ENCODE assay signal across 9 mouse cellular contexts in the genomic region with DNA sequence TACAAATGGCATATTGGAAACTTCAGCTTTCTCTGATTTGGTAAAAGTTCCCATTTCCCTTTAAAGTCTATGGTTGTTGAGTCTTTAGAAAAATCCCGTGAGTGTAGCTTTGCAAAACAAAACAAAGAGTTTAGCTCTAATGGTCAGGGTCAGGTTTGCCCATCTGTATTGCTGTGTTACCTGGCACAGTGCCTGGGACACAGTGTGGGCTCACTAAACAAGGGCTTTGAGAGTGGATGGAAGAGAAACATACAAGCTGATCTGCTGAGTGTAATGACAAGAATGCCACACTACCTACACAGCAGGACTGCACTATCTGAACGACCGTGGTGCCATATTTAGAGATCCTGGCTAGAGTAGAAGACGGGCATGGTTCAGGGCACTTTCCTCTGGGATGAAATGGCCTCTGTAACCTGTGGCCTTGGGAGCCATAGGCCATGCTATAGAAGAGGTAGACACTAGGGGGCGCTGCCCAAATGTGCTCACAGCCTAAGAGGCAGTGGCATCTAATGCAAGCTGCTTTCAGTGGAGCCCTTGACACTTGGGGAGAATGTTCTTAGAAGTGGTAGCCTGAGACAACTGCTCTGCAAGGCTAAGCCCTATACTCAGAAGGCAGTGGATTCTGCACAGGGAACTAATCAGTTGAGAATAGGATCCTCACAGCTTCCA. TPM values are rescaled to one million over a fixed set of nuclear protein-coding genes. Genes with fewer than 3 reads are reported as not detected.
DNase-seq lines count a peak whose midpoint lies in the region; ATAC-seq and TF ChIP-seq lines count a peak whose summit lies in the region.
"Had no signal": no experiment of that assay in that cellular context is flagged by ENCODE, and none has a peak within 500 bp of the region (broad histone marks: within the 10 kb centered on the region; RNA-seq: fewer than 3 reads in every experiment).

No protein-coding gene starts in this region.

- TF ChIP-seq CTCF in intestine, postnatal 0 days (IDR thresholded peaks at IDR 0.05; ENCODE audit: low read depth) = peak; percentile 49
- TF ChIP-seq CTCF in CH12.LX (conservative IDR thresholded peaks at IDR 0.05 in 1 of 2, IDR thresholded peaks at IDR 0.05 in 1 of 2; ENCODE audit: low read depth in 2 of 2, low read length in 2 of 2) = peak; percentile 79 to 90
- peak; percentile 61 for TF ChIP-seq CTCF in bone marrow, adult 2 months (IDR thresholded peaks at IDR 0.05; ENCODE audit: control insufficient read depth, insufficient read depth, low read length)

- TF ChIP-seq RAD21 in CH12.LX (IDR thresholded peaks at IDR 0.05; ENCODE audit: low read depth, low read length) = peak; percentile 48

- DNase-seq in CH12.LX (ENCODE audit: extremely low read depth) = peak; percentile 70
- peak; percentile 13 to 33 for DNase-seq in frontal cortex, postnatal 36 days (ENCODE audit: low spot score in 2 of 2)
- peak; percentile 15 for DNase-seq in lung, postnatal 10 days
- peak; percentile 50 for DNase-seq in thymus, postnatal 0 days (ENCODE audit: low spot score)
- DNase-seq in heart, adult 8-10 months (ENCODE audit: low spot score) = no peak

- H3K9ac ChIP-seq in intestine, postnatal 0 days (ENCODE audit: low read depth, low read length) = no peak overlapping the region
- no peak overlapping the region for H3K9ac ChIP-seq in intestine, embryonic 15.5 days
- no peak overlapping the region for H3K9ac ChIP-seq in CH12.LX (ENCODE audit: insufficient read depth, low read depth)

- WGBS in intestine, postnatal 0 days = 52% methylated on average over 5 of the region's 5 CpGs
- WGBS in intestine, embryonic 15.5 days = 53% methylated on average over 5 of the region's 5 CpGs
- WGBS in bone marrow, adult 2 months = 58% methylated on average over 5 of the region's 5 CpGs

- no peaks in the 10 kb centered on the region for H3K9me3 ChIP-seq in intestine, postnatal 0 days (ENCODE audit: control insufficient read depth)
- H3K9me3 ChIP-seq in intestine, embryonic 15.5 days = no peaks in the 10 kb centered on the region
- peaks cover 4% of the 10 kb centered on the region for H3K9me3 ChIP-seq in CH12.LX (replicated peaks; ENCODE audit: low read length)

- H3K27me3 ChIP-seq in intestine, postnatal 0 days (replicated peaks; ENCODE audit: control insufficient read depth, insufficient read depth, low read length) = no peaks in the 10 kb centered on the region
- H3K27me3 ChIP-seq in intestine, embryonic 15.5 days (replicated peaks) = no peaks in the 10 kb centered on the region
- H3K27me3 ChIP-seq in CH12.LX (replicated peaks) = no peaks in the 10 kb centered on the region

- in situ Hi-C loops in CH12.LX (cut with MboI; ENCODE audit: low pct_ligation_motif_present, low pct_unique_long_range_greater_than_20kb, low sequenced_read_pairs) = loop anchor here (25.0 kb wide), 1 partner anchor 576 kb away; no protein-coding TSS in a partner anchor

- no peak for ATAC-seq in intestine, postnatal 0 days
- no peak for ATAC-seq in intestine, embryonic 15.5 days

- TF ChIP-seq EP300 in CH12.LX (IDR thresholded peaks at IDR 0.05; ENCODE audit: low read length) = no peak

- no peak overlapping the region for H3K4me2 ChIP-seq in intestine, postnatal 0 days (replicated peaks; ENCODE audit: low read depth)
- H3K4me2 ChIP-seq in intestine, embryonic 15.5 days (replicated peaks) = no peak overlapping the region
- no peak overlapping the region for H3K4me2 ChIP-seq in CH12.LX (ENCODE audit: insufficient read depth, low read depth, poor library complexity, severe bottlenecking)

- H3K4me3 ChIP-seq in intestine, postnatal 0 days (ENCODE audit: low read depth, low read length) = no peak overlapping the region
- H3K4me3 ChIP-seq in intestine, embryonic 15.5 days (replicated peaks) = no peak overlapping the region
- no peak overlapping the region for H3K4me3 ChIP-seq in CH12.LX (replicated peaks in 1 of 3; ENCODE audit: low read depth in 2 of 3, low read length in 2 of 3, poor library complexity in 1 of 3)
- no peak overlapping the region for H3K4me3 ChIP-seq in bone marrow, adult 2 months (replicated peaks; ENCODE audit: control insufficient read depth, low read depth, low read length)
- H3K4me3 ChIP-seq: myocyte had no signal

- H3K27ac ChIP-seq in intestine, postnatal 0 days (ENCODE audit: low read depth, low read length) = no peak overlapping the region
- H3K27ac ChIP-seq in intestine, embryonic 15.5 days = no peak overlapping the region
- H3K27ac ChIP-seq in CH12.LX (ENCODE audit: insufficient read depth, low read depth) = no peak overlapping the region
- no peak overlapping the region for H3K27ac ChIP-seq in bone marrow, adult 2 months (ENCODE audit: control insufficient read depth, insufficient read depth, low read depth, low read length, poor library complexity)

- no peaks in the 10 kb centered on the region for H3K4me1 ChIP-seq in intestine, postnatal 0 days (replicated peaks; ENCODE audit: control insufficient read depth, insufficient read depth, low read length)
- H3K4me1 ChIP-seq in intestine, embryonic 15.5 days (replicated peaks) = no peaks in the 10 kb centered on the region
- H3K4me1 ChIP-seq in CH12.LX (ENCODE audit: control insufficient read depth in 1 of 2, insufficient read depth in 2 of 2) = no peaks in the 10 kb centered on the region
- no peaks in the 10 kb centered on the region for H3K4me1 ChIP-seq in bone marrow, adult 2 months (ENCODE audit: control insufficient read depth, insufficient read depth, low read length)

- dilution Hi-C loops in CH12.LX (cut with MboI; ENCODE audit: extremely low pct_ligation_motif_present, extremely low pct_unique_long_range_greater_than_20kb, low sequenced_read_pairs) = no loop called here

- TF ChIP-seq POLR2A in CH12.LX (IDR thresholded peaks at IDR 0.05; ENCODE audit: low read depth, low read length) = no peak
- TF ChIP-seq POLR2A in bone marrow, adult 2 months (IDR thresholded peaks at IDR 0.05; ENCODE audit: borderline replicate concordance, control insufficient read depth, low read depth, low read length) = no peak

- H3K79me2 ChIP-seq in CH12.LX (replicated peaks; ENCODE audit: control insufficient read depth, extremely low read depth, insufficient read depth, poor library complexity, severe bottlenecking) = no peaks in the 10 kb centered on the region

- H3K36me3 ChIP-seq in intestine, postnatal 0 days (ENCODE audit: control insufficient read depth, insufficient read depth) = no peaks in the 10 kb centered on the region
- no peaks in the 10 kb centered on the region for H3K36me3 ChIP-seq in intestine, embryonic 15.5 days
- H3K36me3 ChIP-seq in CH12.LX (replicated peaks in 1 of 2; ENCODE audit: control insufficient read depth in 1 of 2, insufficient read depth in 1 of 2, low read length in 1 of 2) = peaks cover 85 to 100% of the 10 kb centered on the region in 2 experiments

TF ChIP-seq in CH12.LX, 34 proteins besides CTCF, POLR2A, EP300 and RAD21:
- TF ChIP-seq USF2 (conservative IDR thresholded peaks at IDR 0.05; ENCODE audit: low read depth, low read length) = no peak
- TF ChIP-seq SMC3 (IDR thresholded peaks at IDR 0.05; ENCODE audit: low read depth, low read length) = peak; percentile 48
- TF ChIP-seq NELFE (IDR thresholded peaks at IDR 0.05; ENCODE audit: low read depth, low read length) = 0 out of 2 replicates have a peak, but pooled peaks have one; percentile 21
- no peak for TF ChIP-seq MAZ (IDR thresholded peaks at IDR 0.05; ENCODE audit: low read depth, low read length)
- TF ChIP-seq MYC (IDR thresholded peaks at IDR 0.05; ENCODE audit: low read depth, low read length) = 0 out of 2 replicates have a peak, but pooled peaks have one; percentile 24

RNA-seq across cellular contexts. Expression of a gene that starts 28.3 kb away (rescaled TPM):
- not detected in 2 replicates for polyA plus RNA-seq in intestine, postnatal 0 days (2015; fragmentation: Nextera tagmentation; extraction: Ambion mirVana)
- polyA plus RNA-seq in intestine, embryonic 15.5 days (2015; fragmentation: Nextera tagmentation; extraction: Ambion mirVana) = not detected in 2 replicates
- total RNA-seq in CH12.LX (2012; rRNA removed) = not detected in 2 replicates
- not detected in 2 replicates for total RNA-seq in CH12.LX (2014; rRNA removed)
- polyA plus RNA-seq in CH12.LX (2012; ENCODE audit: insufficient read length, low read depth) = not detected in 2 replicates
- polyA plus RNA-seq in bone marrow, adult 2 months (2011; ENCODE audit: insufficient read depth, insufficient read length, low replicate concordance, missing spikeins) = not detected in 2 replicates
- polyA plus RNA-seq in thymus, postnatal 0 days (2015; fragmentation: Nextera tagmentation; extraction: Ambion mirVana) = 0.23 and 0.54 TPM in 2 replicates
- total RNA-seq in heart, adult 8-10 months (2022) = not detected
- polyA plus RNA-seq: myocyte had no signal
